Mouse (Mus musculus) megakaryocyte, embryonic 14.5 days (primary cell): ENCODE measurements around the gene Col4a6.

ENCODE experiments used
- FLI1 ChIP-seq: IDR thresholded peaks from 2 replicates; pipeline ENCODE4 v1.6.1; 2012; ENCODE audit warnings: low read length, inconsistent platforms, mixed read lengths
- GATA1 ChIP-seq: IDR thresholded peaks from 3 replicates; pipeline ENCODE4 v1.6.1; 2012; ENCODE audit warnings: mixed read lengths, low read length, inconsistent platforms, borderline replicate concordance

DNA sequence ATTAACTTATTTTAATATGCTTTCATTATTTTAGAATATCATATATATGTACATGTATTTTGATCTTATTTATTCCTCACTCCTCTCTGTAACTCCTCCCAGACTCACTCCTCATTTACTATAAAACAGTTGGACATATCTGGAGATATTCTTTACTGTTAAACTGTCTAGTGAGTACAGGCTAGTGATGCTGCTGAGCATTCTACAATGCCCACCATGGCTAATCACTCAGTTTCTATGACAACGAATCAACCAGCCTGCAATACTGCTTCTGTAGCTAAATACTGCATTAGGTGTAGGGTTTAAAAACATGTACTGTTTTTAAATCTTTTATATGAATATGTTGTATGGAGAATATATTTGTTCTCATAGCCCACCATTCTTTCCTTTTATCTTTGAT lies 29.2 kb upstream of the Col4a6 start:
- TF ChIP-seq FLI1, result no peak
- TF ChIP-seq GATA1, result no peak
